Mouse (Mus musculus): ENCODE results near the gene Svs3a. TPM values are rescaled to one million over a fixed set of nuclear protein-coding genes. Genes with fewer than 3 reads are reported as not detected.
"Not testable (repeated sequence)": the region's sequence is repeated elsewhere in the genome, so short reads cannot be mapped to it uniquely, and the experiment has no call there.

The Svs3a gene
- not detected in 2 replicates for polyA plus RNA-seq (2012; rRNA removed)

DNA sequence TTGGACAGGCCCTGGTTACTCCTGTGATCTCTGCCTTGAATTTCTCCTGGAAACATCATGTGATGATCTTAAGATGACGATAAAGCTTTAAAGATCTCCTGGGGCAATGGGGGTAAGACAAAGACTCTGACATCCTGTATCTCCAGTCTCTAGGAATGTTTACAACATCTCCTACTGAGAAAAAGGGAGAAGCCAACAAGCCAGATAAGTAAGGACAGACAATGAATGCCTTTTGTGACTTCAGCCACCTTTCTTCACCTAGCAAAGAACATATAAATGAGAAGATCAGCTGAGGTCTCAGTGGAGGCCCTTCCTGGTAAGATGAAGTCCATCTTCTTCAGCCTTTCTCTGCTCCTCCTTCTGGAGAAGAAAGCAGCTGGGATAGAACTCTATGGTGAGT, at the start of gene Svs3a:
Svs3a (plus strand) TSS at position 301 of the 400 bp plus-strand sequence.
- 75% methylated on average over 1 of the region's 1 CpGs for WGBS

DNA sequence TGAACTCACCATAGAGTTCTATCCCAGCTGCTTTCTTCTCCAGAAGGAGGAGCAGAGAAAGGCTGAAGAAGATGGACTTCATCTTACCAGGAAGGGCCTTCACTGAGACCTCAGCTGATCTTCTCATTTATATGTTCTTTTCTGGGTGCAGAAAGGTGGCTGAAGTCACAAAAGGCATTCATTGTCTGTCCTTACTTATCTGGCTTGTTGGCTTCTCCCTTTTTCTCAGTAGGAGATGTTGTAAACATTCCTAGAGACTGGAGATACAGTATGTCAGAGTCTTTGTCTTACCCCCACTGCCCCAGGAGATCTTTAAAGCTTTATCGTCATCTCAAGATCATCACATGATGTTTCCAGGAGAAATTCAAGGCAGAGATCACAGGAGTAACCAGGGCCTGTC, 32.5 kb upstream of the Svs3a start, which contains the start of gene Svs3b:
Svs3b (minus strand) TSS at position 101 of the 400 bp plus-strand sequence.
- not testable (repeated sequence) for H3K4me3 ChIP-seq (replicated peaks; ENCODE audit: extremely low read depth, low read depth, low read length); DNase-seq; H3K4me1 ChIP-seq (ENCODE audit: control insufficient read depth, insufficient read depth, low read length)
- WGBS, result 76% methylated on average over 1 of the region's 1 CpGs

More for the DNA sequence above, at the start of gene Svs3a:
- DNase-seq; H3K4me3 ChIP-seq (replicated peaks; ENCODE audit: extremely low read depth, low read depth, low read length); H3K4me1 ChIP-seq (ENCODE audit: control insufficient read depth, insufficient read depth, low read length): not testable (repeated sequence)

DNA sequence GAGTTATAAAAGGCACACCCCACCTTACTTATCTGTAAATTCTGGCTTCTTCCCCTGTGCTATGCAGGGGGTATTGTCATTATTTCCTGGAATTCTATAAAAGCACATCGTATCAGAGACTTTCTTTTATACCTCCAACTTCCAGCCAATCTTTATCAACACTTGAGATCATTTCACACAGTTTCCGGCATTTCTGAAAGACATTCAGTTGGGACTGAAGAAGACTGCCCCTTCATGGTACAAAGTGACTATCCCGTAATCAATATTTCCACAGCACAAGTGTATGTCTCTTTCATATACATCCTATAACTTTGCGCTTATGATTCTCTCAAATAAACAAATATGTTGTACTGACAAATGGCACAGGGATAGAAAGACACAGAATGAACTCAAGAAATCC, 10.7 kb upstream of the Svs3a start, which contains the start of gene Svs4:
Svs4 (minus strand) TSS at position 101 of the 400 bp plus-strand sequence.
- 83% methylated on average over 4 of the region's 4 CpGs for WGBS
- Histone ChIP-seq H3K4me1 (ENCODE audit: control insufficient read depth, insufficient read depth, low read length) (no peaks in the 10 kb centered on the region), H3K4me3 (replicated peaks; ENCODE audit: extremely low read depth, low read depth, low read length) (no peak within 1 kb of the TSS)
- no peak for DNase-seq
- no peak for TF ChIP-seq POLR2A (IDR thresholded peaks at IDR 0.05; ENCODE audit: borderline replicate concordance, extremely low read depth, low read depth, low read length)
- TF ChIP-seq CTCF (IDR thresholded peaks at IDR 0.05; ENCODE audit: insufficient read depth, low read length), result no peak

DNA sequence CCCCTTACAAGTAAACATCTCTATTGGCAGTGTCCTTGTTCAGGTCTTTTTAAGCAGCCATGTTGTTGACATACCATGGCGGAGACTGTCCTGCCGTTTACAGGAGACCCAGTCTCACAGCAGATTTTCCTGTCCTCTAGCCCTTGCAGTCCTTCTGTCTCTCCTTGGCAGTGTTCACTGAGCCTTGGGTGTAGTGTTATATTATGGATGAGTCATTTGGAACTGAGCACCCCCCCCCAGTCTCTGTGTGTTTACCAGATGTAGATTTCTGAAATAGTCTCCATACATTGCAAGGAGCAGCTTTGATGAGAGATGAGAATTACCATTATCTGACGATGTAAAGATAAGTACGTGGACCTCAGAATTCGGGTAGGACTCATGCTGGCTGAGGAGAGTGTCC, 23.5 kb downstream of the Svs3a start:
- WGBS, result 83% methylated on average over 5 of the region's 5 CpGs
- TF ChIP-seq CTCF (IDR thresholded peaks at IDR 0.05; ENCODE audit: insufficient read depth, low read length) (no peak), POLR2A (IDR thresholded peaks at IDR 0.05; ENCODE audit: borderline replicate concordance, extremely low read depth, low read depth, low read length) (no peak)
- Histone ChIP-seq H3K4me1 (ENCODE audit: control insufficient read depth, insufficient read depth, low read length) (no peaks in the 10 kb centered on the region), H3K4me3 (replicated peaks; ENCODE audit: extremely low read depth, low read depth, low read length) (no peak overlapping the region)
- no peak for DNase-seq

DNA sequence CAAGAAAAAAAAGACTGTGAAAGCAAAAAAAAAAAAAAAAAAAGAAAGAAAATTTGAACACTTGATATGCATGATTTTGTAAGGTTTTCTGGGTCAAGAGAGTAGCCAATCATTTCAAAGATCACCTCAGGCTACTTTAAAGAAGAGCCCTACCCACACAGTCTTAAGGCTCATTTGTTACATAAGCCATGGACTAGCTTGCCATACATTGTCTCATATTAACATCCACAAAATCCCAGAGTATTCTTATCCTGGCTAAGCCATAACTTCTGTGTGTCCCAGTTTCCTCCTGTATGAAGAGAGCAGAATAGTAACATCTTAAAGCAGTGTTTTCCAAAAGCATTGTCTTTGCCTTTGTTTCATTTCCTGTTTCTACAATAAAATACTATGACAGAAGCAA, 26.4 kb downstream of the Svs3a start:
- H3K4me1 ChIP-seq (ENCODE audit: control insufficient read depth, insufficient read depth, low read length); H3K4me3 ChIP-seq (replicated peaks; ENCODE audit: extremely low read depth, low read depth, low read length); DNase-seq: not testable (repeated sequence)

DNA sequence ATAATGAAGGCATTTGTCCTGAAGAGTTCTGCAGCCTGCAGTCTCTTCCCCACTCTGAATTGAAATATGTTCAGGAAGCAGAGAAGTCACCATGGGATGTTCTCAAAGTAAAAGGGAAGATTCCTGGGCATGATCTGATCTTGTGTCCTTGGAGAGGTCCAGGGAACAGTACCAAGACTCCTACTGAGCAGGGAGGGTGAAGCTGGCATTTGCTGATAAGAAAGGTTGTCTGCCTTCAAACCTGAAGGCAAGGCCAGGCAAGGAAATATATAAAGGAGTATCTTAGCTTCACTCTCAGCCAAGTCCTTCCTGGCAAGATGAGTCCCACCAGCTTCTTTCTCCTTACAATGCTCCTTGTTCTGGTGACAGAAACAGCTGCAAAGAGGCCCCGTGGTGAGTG, 27.4 kb downstream of the Svs3a start, which contains the start of gene Svs6:
Svs6 (plus strand) TSS at position 301 of the 400 bp plus-strand sequence.
- not testable (repeated sequence) for H3K4me1 ChIP-seq (ENCODE audit: control insufficient read depth, insufficient read depth, low read length); H3K4me3 ChIP-seq (replicated peaks; ENCODE audit: extremely low read depth, low read depth, low read length); DNase-seq
- 73% methylated on average over 1 of the region's 1 CpGs for WGBS

DNA sequence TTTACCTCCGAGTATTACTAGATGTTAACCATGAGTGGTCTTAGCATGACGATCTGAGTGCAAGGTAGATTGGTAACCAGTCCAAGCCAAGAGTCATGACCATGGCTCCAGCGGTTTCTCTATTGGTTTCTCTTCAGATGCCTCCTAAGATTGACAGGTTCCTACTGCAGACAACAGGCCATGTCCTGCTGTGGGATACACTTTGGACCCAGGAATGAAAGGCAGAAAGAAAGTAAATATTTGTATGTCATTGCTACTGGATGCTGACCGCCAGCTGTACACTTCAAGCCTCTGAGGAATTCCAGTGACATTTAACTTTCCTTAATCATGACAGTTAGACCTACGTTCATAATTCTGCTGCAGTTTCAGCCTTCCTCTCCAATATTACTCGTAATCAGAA, 31.9 kb downstream of the Svs3a start:
- H3K4me3 ChIP-seq (replicated peaks; ENCODE audit: extremely low read depth, low read depth, low read length), result no peak overlapping the region
- no peaks in the 10 kb centered on the region for H3K4me1 ChIP-seq (ENCODE audit: control insufficient read depth, insufficient read depth, low read length)
- DNase-seq, result no peak
- WGBS, result 76% methylated on average over 6 of the region's 6 CpGs
- no peak for TF ChIP-seq CTCF (IDR thresholded peaks at IDR 0.05; ENCODE audit: insufficient read depth, low read length)
- TF ChIP-seq POLR2A (IDR thresholded peaks at IDR 0.05; ENCODE audit: borderline replicate concordance, extremely low read depth, low read depth, low read length), result no peak

DNA sequence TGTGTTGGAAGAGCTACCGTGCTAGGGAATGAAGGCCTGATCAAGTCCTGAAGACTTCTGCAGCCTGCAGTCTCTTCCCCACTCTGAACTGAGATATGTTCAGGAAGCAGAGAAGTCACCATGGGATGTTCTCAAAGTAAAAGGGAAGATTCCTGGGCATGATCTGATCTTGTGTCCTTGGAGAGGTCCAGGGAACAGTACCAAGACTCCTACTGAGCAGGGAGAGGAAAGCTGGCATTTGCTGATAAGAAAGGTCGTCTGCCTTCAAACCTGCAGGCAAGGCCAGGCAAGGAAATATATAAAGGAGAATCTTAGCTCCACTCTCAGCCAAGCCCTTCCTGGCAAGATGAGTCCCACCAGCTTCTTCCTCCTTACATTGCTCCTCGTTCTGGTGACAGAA, 43.4 kb downstream of the Svs3a start, which contains the start of gene Svs5:
Svs5 (plus strand) TSS at position 301 of the 400 bp plus-strand sequence.
- 65% methylated on average over 3 of the region's 3 CpGs for WGBS
- H3K4me1 ChIP-seq (ENCODE audit: control insufficient read depth, insufficient read depth, low read length); DNase-seq; H3K4me3 ChIP-seq (replicated peaks; ENCODE audit: extremely low read depth, low read depth, low read length): not testable (repeated sequence)

Other genes starting within 250 kb of the Svs3a start
- 22.0 and 31.3 TPM in 2 replicates for gene Stk4, start 218.9 kb upstream of the Svs3a start, polyA plus RNA-seq (2012; rRNA removed)
- gene Tomm34, start 218.1 kb upstream of the Svs3a start, polyA plus RNA-seq (2012; rRNA removed), result 43.5 and 48.8 TPM in 2 replicates
- gene Kcns1, start 118.2 kb upstream of the Svs3a start, polyA plus RNA-seq (2012; rRNA removed), result 0.07 and 0.21 TPM in 2 replicates
- gene Wfdc5, start 106.5 kb upstream of the Svs3a start, polyA plus RNA-seq (2012; rRNA removed), result 0.27 and 16.2 TPM in 2 replicates
- gene Wfdc12, start 98.7 kb upstream of the Svs3a start, polyA plus RNA-seq (2012; rRNA removed), result 0.43 and 4.4 TPM in 2 replicates
- gene Wfdc15a, start 89.1 kb upstream of the Svs3a start, polyA plus RNA-seq (2012; rRNA removed), result not detected in 2 replicates
- gene Wfdc15b, start 67.6 kb upstream of the Svs3a start, polyA plus RNA-seq (2012; rRNA removed), result 0.34 TPM in 1 of 2 replicates, not detected in the other
- not detected in 2 replicates for gene Svs2, start 50.8 kb upstream of the Svs3a start, polyA plus RNA-seq (2012; rRNA removed)
- gene Svs3b, start 32.6 kb upstream of the Svs3a start, polyA plus RNA-seq (2012; rRNA removed), result not detected in 2 replicates
- gene Svs4, start 10.8 kb upstream of the Svs3a start, polyA plus RNA-seq (2012; rRNA removed), result not detected in 2 replicates
- gene Svs6, start 27.5 kb downstream of the Svs3a start, polyA plus RNA-seq (2012; rRNA removed), result not detected in 2 replicates
- not detected in 2 replicates for gene Svs5, start 43.5 kb downstream of the Svs3a start, polyA plus RNA-seq (2012; rRNA removed)
- 64.8 and 662 TPM in 2 replicates for gene Slpi, start 99.8 kb downstream of the Svs3a start, polyA plus RNA-seq (2012; rRNA removed)
- 86.8 and 101 TPM in 2 replicates for gene Rbpjl, start 113.9 kb downstream of the Svs3a start, polyA plus RNA-seq (2012; rRNA removed)
- 78.0 and 80.1 TPM in 2 replicates for gene Matn4, start 115.9 kb downstream of the Svs3a start, polyA plus RNA-seq (2012; rRNA removed)
- 75.1 and 91.1 TPM in 2 replicates for gene Sdc4, start 154.6 kb downstream of the Svs3a start, polyA plus RNA-seq (2012; rRNA removed)
- 89.8 and 133 TPM in 2 replicates for gene Sys1, start 167.7 kb downstream of the Svs3a start, polyA plus RNA-seq (2012; rRNA removed)
- gene Gm20458, start 171.7 kb downstream of the Svs3a start, polyA plus RNA-seq (2012; rRNA removed), result 47.7 and 52.2 TPM in 2 replicates
- not detected in 2 replicates for gene Trp53tg5, start 184.5 kb downstream of the Svs3a start, polyA plus RNA-seq (2012; rRNA removed)
- gene Dbndd2, start 196.8 kb downstream of the Svs3a start, polyA plus RNA-seq (2012; rRNA removed), result 52.6 and 72.9 TPM in 2 replicates
- 93.8 and 104 TPM in 2 replicates for gene Pigt, start 208.3 kb downstream of the Svs3a start, polyA plus RNA-seq (2012; rRNA removed)